Mouse (Mus musculus): ENCODE results near the gene Prox2.

GRCm38 (mm10) chr12:85113337-85113736, 2.8 kb upstream of the Prox2 start:
- no peak for TF ChIP-seq POLR2A (IDR thresholded peaks at IDR 0.05; ENCODE audit: low read depth, low read length)
- no peak for TF ChIP-seq ZNF384 (IDR thresholded peaks at IDR 0.05; ENCODE audit: low read depth, low read length)
- no peak for TF ChIP-seq EP300 (IDR thresholded peaks at IDR 0.05; ENCODE audit: low read length)
- TF ChIP-seq SIN3A (IDR thresholded peaks at IDR 0.05; ENCODE audit: low read length): no peak
- TF ChIP-seq TBP (conservative IDR thresholded peaks at IDR 0.05; ENCODE audit: low read depth, low read length): no peak
- TF ChIP-seq CTCF (conservative IDR thresholded peaks at IDR 0.05 in 1 of 2, IDR thresholded peaks at IDR 0.05 in 1 of 2; ENCODE audit: low read depth in 2 of 2, low read length in 2 of 2): no peak
- TF ChIP-seq TCF12 (IDR thresholded peaks at IDR 0.05; ENCODE audit: low read depth, low read length): no peak
- no peak for TF ChIP-seq MAX (IDR thresholded peaks at IDR 0.05; ENCODE audit: low read length)
- no peak for TF ChIP-seq JUN (IDR thresholded peaks at IDR 0.05; ENCODE audit: insufficient read depth, low read depth, low read length)

Data from CH12.LX (cell line).